Mouse (Mus musculus) kidney, adult 2 months (tissue): ENCODE data around the gene Alk. TPM values are rescaled to one million over a fixed set of nuclear protein-coding genes. Genes with fewer than 3 reads are reported as not detected.

Experiments
- DNase-seq: peaks from one replicate; pipeline ENCODE4 v3.0.0; 2021
- H3K27ac ChIP-seq: fragments of 200-500 bp; 2 replicates; pipeline ENCODE4 v1.5.1; 2012; ENCODE audit warnings: low read depth, low read length, control low read depth, inconsistent platforms; ENCODE audit not compliant: insufficient read depth
- H3K27me3 ChIP-seq: fragments of 200-500 bp; replicated peaks from 2 replicates; pipeline ENCODE4 v1.6.1; 2012; ENCODE audit warnings: mild to moderate bottlenecking, moderate library complexity, low read length, inconsistent platforms; ENCODE audit not compliant: control insufficient read depth, insufficient read depth
- H3K36me3 ChIP-seq: fragments of 200-500 bp; 2 replicates; pipeline ENCODE4 v1.6.1; 2012; ENCODE audit warnings: mild to moderate bottlenecking, moderate library complexity, low read length, inconsistent platforms; ENCODE audit not compliant: control insufficient read depth, insufficient read depth
- H3K4me1 ChIP-seq: fragments of 200-500 bp; 2 replicates; pipeline ENCODE4 v1.6.1; 2011; ENCODE audit warnings: low read length; ENCODE audit not compliant: control insufficient read depth, insufficient read depth
- H3K4me3 ChIP-seq: fragments of 200-500 bp; 2 replicates; pipeline ENCODE4 v1.5.1; 2011; ENCODE audit warnings: mild to moderate bottlenecking, low read depth, low read length, control low read depth; ENCODE audit not compliant: insufficient read depth
- CTCF ChIP-seq: fragments of 200-500 bp; conservative IDR thresholded peaks from 2 replicates; pipeline ENCODE4 v1.5.1; 2011; ENCODE audit warnings: low read depth, mild to moderate bottlenecking, control low read depth, low read length, moderate library complexity, mixed read lengths; ENCODE audit not compliant: insufficient read depth, insufficient read length
- POLR2A ChIP-seq: fragments of 200-500 bp; IDR thresholded peaks from one replicate; pipeline ENCODE4 v1.6.1; 2011; ENCODE audit warnings: low read depth, low read length, control low read depth
- WGBS: fragments of 180-500 bp; shearing (Covaris S2); methylation state at CpG from one replicate; pipeline ENCODE4 v1.1.7; 2018; 5-methylcytosine and 5-hydroxymethylcytosine counted together
- polyA plus RNA-seq: library from polyadenylated mRNA; depleted of rRNA; stranded (reverse); fragments of >200 nt; gene quantifications from 2 replicates; pipeline ENCODE4 v1.2.3, GENCODE M21; 2012

Alk gene
- polyA plus RNA-seq, 1 experiment = 0.03 TPM

DNA sequence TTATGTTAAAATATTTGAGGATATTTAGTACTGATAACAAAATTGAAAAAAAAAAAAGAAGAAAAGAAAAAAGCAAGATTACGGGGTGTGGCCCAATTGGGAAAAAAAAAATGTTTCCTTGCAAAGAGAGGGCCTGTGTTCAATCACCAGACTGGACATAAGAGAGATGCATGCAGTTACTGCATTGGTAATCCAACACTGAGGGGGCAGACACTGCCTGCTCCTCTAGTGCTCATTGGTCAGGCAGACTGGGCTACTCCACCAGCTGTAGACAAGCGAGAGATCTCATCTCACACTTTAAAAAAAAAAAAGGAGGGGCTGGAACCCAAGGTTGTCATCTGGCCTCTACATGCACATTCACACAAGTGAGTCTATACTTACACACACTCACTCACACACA lies 199.6 kb downstream of the Alk start:
- no peaks in the 10 kb centered on the region for H3K36me3 ChIP-seq
- no peaks in the 10 kb centered on the region for H3K27me3 ChIP-seq
- DNase-seq = no peak
- 60% methylated on average over 2 of the region's 2 CpGs for WGBS
- no peak overlapping the region for H3K27ac ChIP-seq
- H3K4me3 ChIP-seq = no peak overlapping the region
- TF ChIP-seq CTCF (no peak), POLR2A (no peak)
- H3K4me1 ChIP-seq = peaks cover 3% of the 10 kb centered on the region; the same call in 1 of the 2 replicates

DNA sequence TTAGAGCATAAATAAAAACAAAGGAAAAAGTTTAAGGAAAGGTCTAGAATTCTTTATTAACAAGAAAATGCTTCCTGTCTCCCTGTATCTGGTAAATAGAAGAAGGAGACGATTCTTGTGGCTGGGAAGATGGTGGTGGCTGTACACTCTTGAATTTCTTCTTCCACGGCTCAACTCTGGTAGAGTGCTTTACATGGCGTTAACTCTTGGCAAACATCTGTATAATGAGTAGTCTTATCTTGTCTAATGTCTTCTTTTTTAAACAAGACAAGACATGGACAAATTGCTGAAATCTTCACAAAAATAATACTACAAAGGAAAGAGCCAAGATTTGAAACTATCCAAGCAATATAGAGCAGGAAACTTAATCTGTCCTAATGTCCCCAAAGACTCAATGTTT lies 202.6 kb downstream of the Alk start:
- no peaks in the 10 kb centered on the region for H3K27me3 ChIP-seq
- no peak overlapping the region for H3K27ac ChIP-seq
- no peaks in the 10 kb centered on the region for H3K36me3 ChIP-seq
- no peak for TF ChIP-seq POLR2A
- no peak for TF ChIP-seq CTCF
- WGBS = 81% methylated on average over 3 of the region's 3 CpGs
- no peak overlapping the region for H3K4me3 ChIP-seq
- peaks cover 5% of the 10 kb centered on the region; the same call in 1 of the 2 replicates for H3K4me1 ChIP-seq
- DNase-seq = no peak

DNA sequence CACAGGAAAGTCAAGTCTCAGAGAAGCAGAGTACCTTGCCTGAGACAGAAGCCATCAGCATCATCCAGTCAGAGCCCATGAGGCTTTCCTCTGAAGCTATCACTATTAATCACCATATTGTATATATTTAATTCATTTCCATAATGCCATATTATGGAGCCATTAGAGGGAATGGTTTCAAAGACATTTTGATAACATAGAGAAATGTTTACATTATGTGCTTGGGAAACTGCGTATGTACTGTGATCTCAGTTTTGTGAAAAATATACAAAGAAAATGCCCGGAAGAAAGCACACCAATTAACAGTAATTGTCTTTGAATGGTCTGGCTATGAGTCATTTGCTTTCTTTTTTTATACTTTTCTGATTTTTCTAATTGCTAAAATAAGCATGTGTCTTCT lies 203.1 kb downstream of the Alk start:
- 89% methylated on average over 2 of the region's 2 CpGs for whole genome bisulfite sequencing
- Histone ChIP-seq H3K27me3 (no peaks in the 10 kb centered on the region), H3K27ac (no peak overlapping the region)

DNA sequence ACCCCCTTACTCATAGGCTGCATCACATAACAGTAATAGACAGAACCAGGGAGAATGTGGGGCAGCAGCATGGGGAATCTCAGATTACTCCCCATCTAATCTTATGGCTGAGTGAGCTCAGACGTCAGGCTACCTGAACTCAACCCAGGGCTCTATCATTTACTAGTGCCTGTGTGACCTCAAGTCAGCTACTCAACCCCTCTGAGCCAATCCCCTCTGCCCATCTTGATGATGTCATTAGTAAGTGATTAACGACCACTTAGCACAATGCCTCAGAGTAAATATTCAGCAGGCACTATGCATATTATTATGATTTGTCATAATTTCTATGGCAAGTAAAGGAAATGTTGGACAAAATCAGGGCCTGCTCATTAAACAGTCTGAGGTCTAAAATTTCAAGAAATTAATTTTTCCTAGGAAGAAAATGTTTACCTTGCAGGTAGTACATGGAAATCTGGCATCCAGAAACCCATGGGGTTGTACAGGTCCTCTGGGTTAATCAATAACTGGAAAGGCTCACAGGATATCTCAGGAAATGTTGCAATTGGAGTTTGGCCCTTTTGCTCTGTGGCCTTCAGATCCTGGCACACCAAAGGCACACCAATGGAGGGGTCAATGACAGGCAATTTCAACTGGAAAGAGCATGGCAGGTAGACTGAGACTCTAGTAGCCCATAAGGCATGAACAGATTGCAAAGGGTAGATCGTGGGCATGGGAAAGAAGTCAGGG lies 204.9 kb downstream of the Alk start:
- H3K4me3 ChIP-seq = no peak overlapping the region
- 43% methylated on average over 3 of the region's 3 CpGs for WGBS
- DNase-seq = peak; percentile 81
- no peaks in the 10 kb centered on the region for H3K27me3 ChIP-seq
- peaks cover 8% of the 10 kb centered on the region; the same call in 1 of the 2 replicates for H3K4me1 ChIP-seq
- TF ChIP-seq CTCF (no peak), POLR2A (no peak)
- no peak overlapping the region for H3K27ac ChIP-seq
- H3K36me3 ChIP-seq = no peaks in the 10 kb centered on the region

More for the DNA sequence above, 203.1 kb downstream of the Alk start:
- no peak for DNase-seq
- peaks cover 6% of the 10 kb centered on the region; the same call in 1 of the 2 replicates for H3K4me1 ChIP-seq
- TF ChIP-seq CTCF (no peak), POLR2A (no peak)
- H3K36me3 ChIP-seq = no peaks in the 10 kb centered on the region
- H3K4me3 ChIP-seq = no peak overlapping the region

GRCm38 (mm10) chr17:72395956-72396355 lies 208.5 kb downstream of the Alk start:
- 24% methylated on average over 8 of the region's 8 CpGs for WGBS
- Histone ChIP-seq H3K36me3 (no peaks in the 10 kb centered on the region), H3K4me1 (peaks cover 8% of the 10 kb centered on the region; the same call in 1 of the 2 replicates), H3K27ac (no peak overlapping the region), H3K27me3 (no peaks in the 10 kb centered on the region), H3K4me3 (no peak overlapping the region)
- no peak for TF ChIP-seq POLR2A
- no peak for DNase-seq

DNA sequence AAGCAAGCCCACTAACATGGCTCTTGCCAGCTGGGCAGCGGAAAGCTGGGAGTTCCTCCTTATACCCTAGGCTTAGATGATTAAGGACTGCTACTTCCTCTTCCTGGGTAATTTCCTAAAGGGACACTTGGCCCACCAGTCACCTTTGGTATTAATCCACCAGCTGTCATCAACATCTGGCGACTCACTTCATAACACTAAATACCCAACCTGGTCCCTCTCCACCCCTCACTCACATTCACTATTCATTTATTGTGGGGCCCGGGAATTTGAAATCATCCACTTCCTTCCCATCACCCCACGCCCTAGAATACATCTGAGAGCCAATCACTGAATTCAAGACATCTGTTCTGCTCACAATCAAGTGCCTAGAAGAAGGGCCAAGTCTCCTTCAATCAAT lies 235.4 kb downstream of the Alk start:
- 80% methylated on average over 4 of the region's 4 CpGs for WGBS
- no peak for DNase-seq
- Histone ChIP-seq H3K27me3 (no peaks in the 10 kb centered on the region; the same call in 1 of the 2 replicates), H3K4me1 (no peaks in the 10 kb centered on the region), H3K36me3 (no peaks in the 10 kb centered on the region), H3K27ac (no peak overlapping the region), H3K4me3 (no peak overlapping the region)
- TF ChIP-seq CTCF = no peak
- TF ChIP-seq POLR2A = no peak

DNA sequence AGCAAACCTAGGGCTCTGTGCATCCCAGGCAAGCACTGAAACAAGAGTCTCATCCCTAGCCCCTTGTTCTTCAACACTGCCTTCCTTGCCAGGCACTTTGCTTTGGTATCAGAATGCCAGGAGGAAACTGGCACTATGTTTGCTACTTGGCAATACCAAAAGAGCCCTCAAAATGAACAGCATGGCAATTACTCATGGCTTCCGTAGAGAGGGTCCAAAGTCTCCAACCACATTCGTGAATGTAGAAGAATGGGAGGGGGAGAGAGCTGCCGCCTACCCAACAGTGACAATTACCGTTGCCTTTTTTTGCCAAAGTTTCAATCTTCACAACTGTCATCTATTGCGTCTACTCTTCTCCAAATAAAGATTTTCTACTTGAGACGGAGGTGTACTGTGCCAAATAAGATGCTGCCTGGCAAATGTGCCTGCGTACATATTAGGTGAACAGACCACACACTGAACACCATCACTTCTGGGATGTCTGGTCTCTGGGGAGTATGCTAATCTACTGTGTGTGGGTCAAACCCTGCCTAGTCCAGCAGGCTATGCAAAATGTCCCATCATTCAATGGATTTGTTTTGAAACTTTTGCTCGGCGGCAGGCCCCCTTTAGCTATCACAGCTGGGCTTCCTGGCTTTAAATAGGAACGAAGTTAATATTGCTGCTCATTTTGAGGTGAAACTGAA lies 241.5 kb downstream of the Alk start:
- H3K27me3 ChIP-seq = no peaks in the 10 kb centered on the region; the same call in 1 of the 2 replicates
- H3K4me3 ChIP-seq = no peak overlapping the region
- no peaks in the 10 kb centered on the region for H3K4me1 ChIP-seq
- 81% methylated on average over 10 of the region's 10 CpGs for WGBS
- H3K27ac ChIP-seq = no peak overlapping the region
- no peaks in the 10 kb centered on the region for H3K36me3 ChIP-seq
- no peak for TF ChIP-seq CTCF
- TF ChIP-seq POLR2A = no peak
- no peak for DNase-seq
